Mouse (Mus musculus): ENCODE measurements around the gene Kmt2c.

The Kmt2c gene

GRCm38 (mm10) chr5:25383581-25383980 is 115.0 kb downstream of the Kmt2c start:
- no peak for DNase-seq (ENCODE audit: low spot score in 2 of 2)

- DNase-seq (ENCODE audit: low spot score in 2 of 2), result no peak
Observed at GRCm38 (mm10) chr5:25379188-25379587, 119.4 kb downstream of the Kmt2c start.

GRCm38 (mm10) chr5:25368420-25368819 is 130.2 kb downstream of the Kmt2c start:
- DNase-seq (ENCODE audit: low spot score in 2 of 2), result no peak

- DNase-seq (ENCODE audit: low spot score in 2 of 2), result no peak
Observed at GRCm38 (mm10) chr5:25367126-25367525, 131.5 kb downstream of the Kmt2c start.

- no peak for DNase-seq (ENCODE audit: low spot score in 2 of 2)
Observed at GRCm38 (mm10) chr5:25353509-25353908, 145.1 kb downstream of the Kmt2c start.

- no peak for DNase-seq (ENCODE audit: low spot score in 2 of 2)
Observed at GRCm38 (mm10) chr5:25331322-25331721, 167.3 kb downstream of the Kmt2c start.

GRCm38 (mm10) chr5:25313881-25314280 is 184.7 kb downstream of the Kmt2c start:
- DNase-seq (ENCODE audit: low spot score in 2 of 2), result no peak

- DNase-seq (ENCODE audit: low spot score in 2 of 2), result no peak
Observed at GRCm38 (mm10) chr5:25310226-25310625, 188.4 kb downstream of the Kmt2c start.

- peak; percentile 39 to 55 for DNase-seq (ENCODE audit: low spot score in 2 of 2)
Observed at GRCm38 (mm10) chr5:25296830-25297229, 201.8 kb downstream of the Kmt2c start.

- no peak for DNase-seq (ENCODE audit: low spot score in 2 of 2)
Observed at GRCm38 (mm10) chr5:25283988-25284387, 214.6 kb downstream of the Kmt2c start.

- DNase-seq (ENCODE audit: low spot score in 2 of 2), result no peak
Observed at GRCm38 (mm10) chr5:25276365-25276764, 222.2 kb downstream of the Kmt2c start.

- DNase-seq (ENCODE audit: low spot score in 2 of 2), result no peak
Observed at GRCm38 (mm10) chr5:25275629-25276028, 223.0 kb downstream of the Kmt2c start.

GRCm38 (mm10) chr5:25268258-25268888 is 230.2 kb downstream of the Kmt2c start:
- no peak for DNase-seq (ENCODE audit: low spot score in 2 of 2)

- no peak for DNase-seq (ENCODE audit: low spot score in 2 of 2)
Observed at GRCm38 (mm10) chr5:25262266-25262665, 236.3 kb downstream of the Kmt2c start.

- no peak for DNase-seq (ENCODE audit: low spot score in 2 of 2)
Observed at GRCm38 (mm10) chr5:25261452-25261851, 237.1 kb downstream of the Kmt2c start.

- no peak for DNase-seq (ENCODE audit: low spot score in 2 of 2)
Observed at GRCm38 (mm10) chr5:25256686-25257085, 241.9 kb downstream of the Kmt2c start.

- no peak for DNase-seq (ENCODE audit: low spot score in 2 of 2)
Observed at GRCm38 (mm10) chr5:25254491-25254890, 244.1 kb downstream of the Kmt2c start.

- DNase-seq (ENCODE audit: low spot score in 2 of 2), result no peak
Observed at GRCm38 (mm10) chr5:25252825-25253544, 245.6 kb downstream of the Kmt2c start.

GRCm38 (mm10) chr5:25252423-25252822 is 246.2 kb downstream of the Kmt2c start:
- no peak for DNase-seq (ENCODE audit: low spot score in 2 of 2)

- DNase-seq (ENCODE audit: low spot score in 2 of 2), result no peak
Observed at GRCm38 (mm10) chr5:25247036-25247435, 251.5 kb downstream of the Kmt2c start.

- DNase-seq (ENCODE audit: low spot score in 2 of 2), result no peak
Observed at GRCm38 (mm10) chr5:25246473-25246865, 252.1 kb downstream of the Kmt2c start.

- DNase-seq (ENCODE audit: low spot score in 2 of 2), result no peak
Observed at GRCm38 (mm10) chr5:25245806-25246472, 252.6 kb downstream of the Kmt2c start.

GRCm38 (mm10) chr5:25243101-25243500 is 255.5 kb downstream of the Kmt2c start:
- DNase-seq (ENCODE audit: low spot score in 2 of 2), result peak in 1 of 2 experiments; percentile 23
